Mouse (Mus musculus) CH12.LX (cell line): ENCODE data around the gene Bmp10. TPM values are rescaled to one million over a fixed set of nuclear protein-coding genes. Genes with fewer than 3 reads are reported as not detected.

Experiments
- DNase-seq: peaks from one replicate; pipeline ENCODE4 v3.0.0-alpha.2; 2013; ENCODE audit errors: extremely low read depth
- H3K27ac ChIP-seq: 2 replicates; pipeline ENCODE4 v1.5.1; 2012; ENCODE audit warnings: low read depth, mild to moderate bottlenecking, control low read depth, moderate library complexity; ENCODE audit not compliant: insufficient read depth
- H3K27me3 ChIP-seq: replicated peaks from 2 replicates; pipeline ENCODE3; 2012; ENCODE audit warnings: inconsistent platforms
- H3K36me3 ChIP-seq, 2 experiments: replicated peaks in 1 of 2; 2 replicates each; pipeline versions ENCODE3 to v1.6.1; 2012; ENCODE audit warnings: inconsistent platforms in 1 of 2, low read length in 1 of 2, mild to moderate bottlenecking in 1 of 2, mixed read lengths in 1 of 2, moderate library complexity in 1 of 2; ENCODE audit not compliant: control insufficient read depth in 1 of 2, insufficient read depth in 1 of 2
- H3K4me1 ChIP-seq, 2 experiments: 2 replicates each; pipeline ENCODE4 v1.6.1; 2012; ENCODE audit warnings: inconsistent platforms in 1 of 2, moderate library complexity in 1 of 2; ENCODE audit not compliant: insufficient read depth in 2 of 2, control insufficient read depth in 1 of 2
- H3K4me2 ChIP-seq: 2 replicates; pipeline ENCODE4 v1.6.1; 2012; ENCODE audit warnings: low read depth, mild to moderate bottlenecking, control low read depth; ENCODE audit not compliant: poor library complexity, insufficient read depth, severe bottlenecking
- H3K4me3 ChIP-seq, 3 experiments: fragments of 150-350 bp in 1 of 3; sonication (generic) in 1 of 3; replicated peaks in 1 of 3; 2 replicates each; pipeline versions ENCODE3 to v1.5.1; 2011 to 2012; ENCODE audit warnings: low read depth in 2 of 3, low read length in 2 of 3, mild to moderate bottlenecking in 2 of 3, moderate library complexity in 2 of 3, control low read depth in 1 of 3, improper control_type of control experiment in 1 of 3, inconsistent platforms in 1 of 3, mixed read lengths in 1 of 3; ENCODE audit not compliant: poor library complexity in 1 of 3
- H3K79me2 ChIP-seq: replicated peaks from 2 replicates; pipeline ENCODE4 v1.6.1; 2012; ENCODE audit warnings: mild to moderate bottlenecking, moderate library complexity; ENCODE audit not compliant: control insufficient read depth, poor library complexity, insufficient read depth, severe bottlenecking; ENCODE audit errors: extremely low read depth
- H3K9ac ChIP-seq: 2 replicates; pipeline ENCODE4 v1.6.1; 2012; ENCODE audit warnings: low read depth, mild to moderate bottlenecking, control low read depth, moderate library complexity; ENCODE audit not compliant: insufficient read depth
- H3K9me3 ChIP-seq: replicated peaks from 2 replicates; pipeline ENCODE3; 2012; ENCODE audit warnings: low read length, inconsistent platforms, mixed read lengths
- BHLHE40 ChIP-seq: IDR thresholded peaks from 2 replicates; pipeline ENCODE4 v1.6.1; 2011; ENCODE audit warnings: mild to moderate bottlenecking, low read depth, low read length, improper control_type of control experiment
- CHD2 ChIP-seq: IDR thresholded peaks from 2 replicates; pipeline ENCODE4 v1.6.1; 2011; ENCODE audit warnings: low read length, improper control_type of control experiment
- E2F4 ChIP-seq: IDR thresholded peaks from 2 replicates; pipeline ENCODE4 v1.6.1; 2011; ENCODE audit warnings: low read depth, low read length, improper control_type of control experiment; ENCODE audit not compliant: insufficient replicate concordance
- ELF1 ChIP-seq: IDR thresholded peaks from 2 replicates; pipeline ENCODE4 v1.6.1; 2014; ENCODE audit warnings: low read depth, mild to moderate bottlenecking, inconsistent platforms, low read length, improper control_type of control experiment
- IRF4 ChIP-seq: IDR thresholded peaks from 2 replicates; pipeline ENCODE4 v1.6.1; 2014; ENCODE audit warnings: low read depth, mild to moderate bottlenecking, inconsistent platforms, low read length, improper control_type of control experiment
- JUND ChIP-seq: conservative IDR thresholded peaks from 2 replicates; pipeline ENCODE4 v1.6.1; 2011; ENCODE audit warnings: low read depth, low read length, improper control_type of control experiment
- KAT2A ChIP-seq: IDR thresholded peaks from 2 replicates; pipeline ENCODE4 v1.6.1; 2012; ENCODE audit warnings: low read length, improper control_type of control experiment, inconsistent platforms; ENCODE audit not compliant: insufficient replicate concordance
- MAFK ChIP-seq: IDR thresholded peaks from 2 replicates; pipeline ENCODE4 v1.6.1; 2011; ENCODE audit warnings: low read length, improper control_type of control experiment; ENCODE audit not compliant: insufficient replicate concordance
- MAZ ChIP-seq: IDR thresholded peaks from 2 replicates; pipeline ENCODE4 v1.6.1; 2012; ENCODE audit warnings: low read depth, mild to moderate bottlenecking, inconsistent platforms, low read length, improper control_type of control experiment, moderate library complexity
- NELFE ChIP-seq: IDR thresholded peaks from 2 replicates; pipeline ENCODE4 v1.6.1; 2011; ENCODE audit warnings: low read depth, low read length, improper control_type of control experiment
- POLR2AphosphoS2 ChIP-seq: IDR thresholded peaks from 2 replicates; pipeline ENCODE4 v1.6.1; 2011; ENCODE audit warnings: low read depth, low read length, improper control_type of control experiment
- RCOR1 ChIP-seq: conservative IDR thresholded peaks from 2 replicates; pipeline ENCODE4 v1.6.1; 2012; ENCODE audit warnings: low read depth, mild to moderate bottlenecking, inconsistent platforms, low read length, improper control_type of control experiment
- SMC3 ChIP-seq: IDR thresholded peaks from 2 replicates; pipeline ENCODE4 v1.6.1; 2011; ENCODE audit warnings: low read depth, low read length, improper control_type of control experiment
- ZMIZ1 ChIP-seq: IDR thresholded peaks from 2 replicates; pipeline ENCODE4 v1.6.1; 2012; ENCODE audit warnings: low read depth, mild to moderate bottlenecking, inconsistent platforms, low read length, improper control_type of control experiment
- ZNF384 ChIP-seq: IDR thresholded peaks from 2 replicates; pipeline ENCODE4 v1.6.1; 2012; ENCODE audit warnings: low read depth, low read length, improper control_type of control experiment, inconsistent platforms
- dilution Hi-C: fragments of 300-500 bp; cut with MboI; formaldehyde crosslinking; loops from 2 replicates; pipeline ENCODE4 v1.14.3; 2020; ENCODE audit warnings: low sequenced_read_pairs; ENCODE audit not compliant: extremely low pct_unique_long_range_greater_than_20kb, extremely low pct_ligation_motif_present
- in situ Hi-C: fragments of 300-500 bp; cut with MboI; formaldehyde crosslinking; loops from 3 replicates; pipeline ENCODE4 v1.14.3; 2019; ENCODE audit warnings: low sequenced_read_pairs, low pct_ligation_motif_present, low pct_unique_long_range_greater_than_20kb, mixed read lengths
- polyA plus RNA-seq: library from polyadenylated mRNA; unstranded; fragments of >175 nt; gene quantifications from 2 replicates; pipeline ENCODE4 v1.2.1, GENCODE M21; 2012; ENCODE audit warnings: low read depth; ENCODE audit not compliant: insufficient read length
- total RNA-seq, 2 experiments: library from RNA; depleted of rRNA; stranded (reverse); fragments of 300-350 nt in 1 of 2; fragments of >200 nt in 1 of 2; gene quantifications; 2 replicates each; pipeline ENCODE4 v1.2.3; 2012 to 2014

The Bmp10 gene
- total and polyA plus RNA-seq, 3 experiments, result not detected

DNA sequence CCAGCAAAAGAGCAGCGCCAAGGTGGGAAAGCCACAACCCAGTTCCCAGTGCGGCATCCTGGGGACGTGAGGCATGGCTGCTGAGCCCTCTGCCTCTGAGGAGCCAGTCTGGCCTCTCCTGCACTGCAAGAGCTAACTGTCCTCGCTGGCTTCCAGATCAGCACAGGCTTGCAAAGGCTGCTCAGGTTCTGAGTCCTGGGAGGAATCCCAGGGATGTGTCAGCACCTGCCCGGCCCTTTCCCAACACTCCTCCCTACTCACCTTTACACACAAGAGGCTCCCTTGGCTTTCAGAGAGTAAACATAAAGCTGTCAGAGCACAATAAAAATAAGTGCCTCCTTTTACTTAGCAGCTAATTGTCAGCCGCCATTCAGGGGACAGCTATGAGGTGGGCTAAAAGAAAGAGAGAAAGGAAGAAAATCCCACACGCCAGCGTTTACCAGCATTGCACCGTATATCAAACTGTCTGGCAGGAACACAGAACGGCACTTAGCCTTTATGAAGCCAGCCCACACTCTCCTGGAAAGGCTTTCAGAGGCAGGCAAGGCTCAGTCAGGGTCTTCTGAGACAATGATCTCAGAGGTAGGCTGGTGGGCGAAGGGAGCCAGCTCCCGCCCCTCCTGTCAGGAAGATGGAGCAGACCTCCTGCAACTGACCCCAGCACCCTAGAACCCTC lies 54.6 kb downstream of the Bmp10 start:
- Histone ChIP-seq H3K4me2 (no peak overlapping the region), H3K79me2 (no peaks in the 10 kb centered on the region), H3K36me3 (peaks cover 23 to 80% of the 10 kb centered on the region in 2 experiments), H3K4me1 (peaks cover 7 to 35% of the 10 kb centered on the region in 2 experiments), H3K27ac (no peak overlapping the region), H3K9me3 (peaks cover 15% of the 10 kb centered on the region), H3K4me3 (no peak overlapping the region), H3K27me3 (no peaks in the 10 kb centered on the region), H3K9ac (no peak overlapping the region)
- in situ Hi-C loops, result no loop called here
- no peak for TF ChIP-seq KAT2A
- TF ChIP-seq E2F4, result no peak
- TF ChIP-seq POLR2AphosphoS2, result no peak
- TF ChIP-seq ELF1, result no peak
- TF ChIP-seq NELFE, result no peak
- no peak for TF ChIP-seq ZMIZ1
- TF ChIP-seq CHD2, result no peak
- no peak for TF ChIP-seq SMC3
- TF ChIP-seq MAZ, result no peak
- TF ChIP-seq IRF4, result no peak
- TF ChIP-seq RCOR1, result no peak
- no peak for TF ChIP-seq JUND
- TF ChIP-seq ZNF384, result no peak
- dilution Hi-C loops, result no loop called here
- no peak for DNase-seq

DNA sequence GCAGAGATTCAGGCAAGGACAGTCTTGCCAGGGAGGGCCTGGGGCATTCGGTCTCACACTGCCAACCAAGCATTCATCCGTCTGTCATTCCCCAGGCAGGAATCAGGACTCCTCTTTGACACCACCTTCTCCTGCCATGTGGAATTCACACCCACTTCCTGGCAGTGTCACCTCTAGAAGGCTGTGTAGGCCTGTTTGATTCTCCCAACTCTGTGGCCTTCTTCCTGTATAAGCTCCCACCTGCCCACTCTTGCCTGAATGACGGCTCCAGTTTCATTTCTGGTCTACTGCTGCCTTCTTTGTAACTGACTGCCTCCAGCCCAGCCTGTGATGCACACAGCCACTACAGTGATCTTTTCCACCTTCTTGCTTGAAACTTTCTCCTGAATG lies 55.1 kb downstream of the Bmp10 start:
- Histone ChIP-seq H3K27me3 (no peaks in the 10 kb centered on the region), H3K27ac (no peak overlapping the region), H3K79me2 (no peaks in the 10 kb centered on the region), H3K9me3 (peaks cover 15% of the 10 kb centered on the region), H3K9ac (no peak overlapping the region), H3K36me3 (peaks cover 25 to 81% of the 10 kb centered on the region in 2 experiments), H3K4me1 (peaks cover 6 to 30% of the 10 kb centered on the region in 2 experiments), H3K4me3 (no peak overlapping the region), H3K4me2 (no peak overlapping the region)
- dilution Hi-C loops (no loop called here), in situ Hi-C loops (no loop called here)
- no peak for DNase-seq
- TF ChIP-seq BHLHE40 (no peak), MAFK (no peak), CHD2 (no peak)
